Mouse (Mus musculus) midbrain, embryonic 14.5 days (tissue): ENCODE measurements around the gene Xrcc3. TPM values are rescaled to one million over a fixed set of nuclear protein-coding genes. Genes with fewer than 3 reads are reported as not detected.

ENCODE experiments used
- ATAC-seq: fragments of 200-750 bp; cut with Nextera tagmentation; 2 replicates; pipeline ENCODE4 v1.8.0; 2017; ENCODE audit warnings: moderate number of reproducible peaks, moderate library complexity; ENCODE audit not compliant: low FRiP score, low TSS enrichment
- DNase-seq: peaks from one replicate; pipeline ENCODE4 v3.0.0-alpha.2; 2015
- H3K27ac ChIP-seq: fragments of 300-500 bp; sonication (generic); replicated peaks from 2 replicates; pipeline ENCODE4 v1.5.1; 2014; ENCODE audit warnings: mild to moderate bottlenecking, low read depth, low read length, moderate library complexity
- H3K27me3 ChIP-seq: fragments of 300-500 bp; sonication (generic); 2 replicates; pipeline ENCODE4 v1.6.1; 2014; ENCODE audit warnings: low read length, control low read depth, mixed read lengths; ENCODE audit not compliant: control insufficient read depth, insufficient read depth
- H3K36me3 ChIP-seq: fragments of 300-500 bp; sonication (generic); 2 replicates; pipeline ENCODE4 v1.6.1; 2014; ENCODE audit warnings: low read length, control low read depth; ENCODE audit not compliant: control insufficient read depth, insufficient read depth
- H3K4me1 ChIP-seq: fragments of 300-500 bp; sonication (generic); 2 replicates; pipeline ENCODE4 v1.6.1; 2014; ENCODE audit warnings: mild to moderate bottlenecking, antibody characterized with exemption, low read length, control low read depth; ENCODE audit not compliant: control insufficient read depth, insufficient read depth
- H3K4me2 ChIP-seq: fragments of 300-500 bp; sonication (generic); 2 replicates; pipeline ENCODE4 v1.6.1; 2014; ENCODE audit warnings: mild to moderate bottlenecking, low read length, moderate library complexity
- H3K4me3 ChIP-seq: fragments of 300-500 bp; sonication (generic); replicated peaks from 2 replicates; pipeline ENCODE4 v1.5.1; 2014; ENCODE audit warnings: low read depth, low read length
- H3K9ac ChIP-seq: fragments of 300-500 bp; sonication (generic); replicated peaks from 2 replicates; pipeline ENCODE4 v1.6.1; 2014; ENCODE audit warnings: mild to moderate bottlenecking, low read length, moderate library complexity
- H3K9me3 ChIP-seq: fragments of 300-500 bp; sonication (generic); 2 replicates; pipeline ENCODE4 v1.6.1; 2016; ENCODE audit warnings: low read length, control low read depth, mixed read lengths; ENCODE audit not compliant: control insufficient read depth
- WGBS: fragments of 180-500 bp; shearing (Covaris S2); extraction: QIAGEN DNeasy Blood & Tissue Kit; methylation state at CpG from one replicate; pipeline ENCODE4 v1.1.7; 2014; 5-methylcytosine and 5-hydroxymethylcytosine counted together
- polyA plus RNA-seq: library from polyadenylated mRNA; unstranded; fragments of >200 nt; fragmentation: Nextera tagmentation; extraction: Ambion mirVana; gene quantifications from 2 replicates; pipeline ENCODE4 v1.2.1, GENCODE M21; 2014

Xrcc3 gene
- polyA plus RNA-seq, 1 experiment from 2014 or later: 3.2 TPM

- 69% methylated on average over 9 of the region's 9 CpGs for WGBS
- ATAC-seq (no peak), DNase-seq (no peak)
- H3K4me2 ChIP-seq: no peak overlapping the region
- no peaks in the 10 kb centered on the region for H3K9me3 ChIP-seq
- H3K9ac ChIP-seq: no peak overlapping the region
- H3K4me1 ChIP-seq: peaks cover 5% of the 10 kb centered on the region
- H3K36me3 ChIP-seq: no peaks in the 10 kb centered on the region
- H3K27me3 ChIP-seq: no peaks in the 10 kb centered on the region
- H3K27ac ChIP-seq: no peak overlapping the region
- H3K4me3 ChIP-seq: no peak overlapping the region
These were observed 60.3 kb downstream of the Xrcc3 start for GRCm38 (mm10) chr12:111753347-111753746.

Other genes starting within 250 kb of the Xrcc3 start
- 64.0 and 76.7 TPM in 2 replicates for gene Mark3, start 239.3 kb downstream of the Xrcc3 start, polyA plus RNA-seq
- gene Ckb, start 141.5 kb downstream of the Xrcc3 start, polyA plus RNA-seq: 1,414 and 1,526 TPM in 2 replicates
- 7.0 and 8.0 TPM in 2 replicates for gene Trmt61a, start 135.8 kb downstream of the Xrcc3 start, polyA plus RNA-seq
- 67.3 and 72.9 TPM in 2 replicates for gene Bag5, start 100.6 kb downstream of the Xrcc3 start, polyA plus RNA-seq
- 57.6 and 66.0 TPM in 2 replicates for gene Apopt1, start 100.6 kb downstream of the Xrcc3 start, polyA plus RNA-seq
- 621 and 628 TPM in 2 replicates for gene Klc1, start 55.0 kb downstream of the Xrcc3 start, polyA plus RNA-seq
- gene Zfyve21, start 297 bp upstream of the Xrcc3 start, polyA plus RNA-seq: 29.7 and 33.7 TPM in 2 replicates
- gene Ppp1r13b, start 94.2 kb upstream of the Xrcc3 start, polyA plus RNA-seq: 36.2 and 38.1 TPM in 2 replicates
- 644 and 890 TPM in 2 replicates for gene Atp5mpl, start 153.1 kb upstream of the Xrcc3 start, polyA plus RNA-seq
- 0.42 and 0.46 TPM in 2 replicates for gene Tdrd9, start 157.7 kb upstream of the Xrcc3 start, polyA plus RNA-seq
- not detected in 2 replicates for gene Rd3l, start 167.4 kb upstream of the Xrcc3 start, polyA plus RNA-seq